Mouse (Mus musculus): ENCODE results near the gene 9030025P20Rik. TPM values are rescaled to one million over a fixed set of nuclear protein-coding genes. Genes with fewer than 3 reads are reported as not detected.
"Not testable (repeated sequence)": the region's sequence is repeated elsewhere in the genome, so short reads cannot be mapped to it uniquely, and the experiment has no call there.

Gene 9030025P20Rik
- polyA plus RNA-seq, 1 experiment from 2014 or later = 9.4 TPM

GRCm38 (mm10) chr17:14958686-14959327 lies 19.5 kb upstream of the 9030025P20Rik start:
- no peak for DNase-seq (ENCODE audit: low spot score)
- WGBS = 81% methylated on average over 5 of the region's 5 CpGs
- Histone ChIP-seq H3K27me3 (ENCODE audit: insufficient read depth, poor library complexity, severe bottlenecking) (no peaks in the 10 kb centered on the region), H3K36me3 (peaks cover 9% of the 10 kb centered on the region), H3K27ac (no peak overlapping the region), H3K4me1 (peaks cover 7% of the 10 kb centered on the region), H3K9me3 (no peaks in the 10 kb centered on the region), H3K4me3 (no peak overlapping the region)

DNA sequence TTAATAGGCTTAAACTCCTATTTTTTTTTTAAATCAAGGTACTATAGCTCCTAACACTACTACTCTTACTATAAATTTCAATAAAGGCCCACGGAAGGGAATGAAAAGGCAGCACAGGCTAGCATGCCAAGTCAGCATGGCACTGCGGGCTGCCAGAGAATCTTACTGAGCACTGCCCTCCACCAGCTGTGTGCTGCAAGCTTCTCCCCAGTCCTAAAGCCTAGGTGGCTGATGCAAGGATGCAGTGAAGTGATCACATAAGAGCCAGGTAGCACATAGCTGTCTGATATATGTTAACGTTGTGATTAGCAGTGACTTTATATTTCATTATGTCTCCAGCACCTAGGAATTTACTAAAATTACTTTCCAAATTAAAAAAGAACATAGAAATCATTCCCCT lies 18.3 kb upstream of the 9030025P20Rik start:
- no peaks in the 10 kb centered on the region for H3K9me3 ChIP-seq
- H3K36me3 ChIP-seq = peaks cover 3% of the 10 kb centered on the region; the same call in 1 of the 2 replicates
- peaks cover 7% of the 10 kb centered on the region for H3K4me1 ChIP-seq
- WGBS = 29% methylated on average over 3 of the region's 3 CpGs
- peak overlapping the region; percentile 77 for H3K4me3 ChIP-seq
- H3K27ac ChIP-seq = no peak overlapping the region
- DNase-seq (ENCODE audit: low spot score) = no peak
- no peaks in the 10 kb centered on the region for H3K27me3 ChIP-seq (ENCODE audit: insufficient read depth, poor library complexity, severe bottlenecking)

GRCm38 (mm10) chr17:14960520-14960919 lies 17.7 kb upstream of the 9030025P20Rik start:
- no peak for DNase-seq (ENCODE audit: low spot score)
- Histone ChIP-seq H3K4me1 (peaks cover 7% of the 10 kb centered on the region), H3K9me3 (no peaks in the 10 kb centered on the region), H3K27ac (peak overlapping the region; percentile 90), H3K27me3 (ENCODE audit: insufficient read depth, poor library complexity, severe bottlenecking) (no peaks in the 10 kb centered on the region), H3K4me3 (peak overlapping the region; percentile 77), H3K36me3 (peaks cover 3% of the 10 kb centered on the region; the same call in 1 of the 2 replicates)
- under 1% methylated on average over 21 of the region's 23 CpGs for WGBS

- H3K36me3 ChIP-seq; H3K27me3 ChIP-seq (ENCODE audit: insufficient read depth, poor library complexity, severe bottlenecking); H3K9me3 ChIP-seq; DNase-seq (ENCODE audit: low spot score); H3K4me1 ChIP-seq: not testable (repeated sequence)
- Histone ChIP-seq H3K27ac (peak within 1 kb of the TSS; percentile 90), H3K4me3 (peak within 1 kb of the TSS; percentile 77)
- WGBS = 8% methylated on average over 58 of the region's 100 CpGs
These were observed 17.2 kb upstream of the 9030025P20Rik start, which contains the start of gene Phf10 for GRCm38 (mm10) chr17:14960951-14961556. TSS of gene Phf10 (minus strand) at chr17:14961273.

DNA sequence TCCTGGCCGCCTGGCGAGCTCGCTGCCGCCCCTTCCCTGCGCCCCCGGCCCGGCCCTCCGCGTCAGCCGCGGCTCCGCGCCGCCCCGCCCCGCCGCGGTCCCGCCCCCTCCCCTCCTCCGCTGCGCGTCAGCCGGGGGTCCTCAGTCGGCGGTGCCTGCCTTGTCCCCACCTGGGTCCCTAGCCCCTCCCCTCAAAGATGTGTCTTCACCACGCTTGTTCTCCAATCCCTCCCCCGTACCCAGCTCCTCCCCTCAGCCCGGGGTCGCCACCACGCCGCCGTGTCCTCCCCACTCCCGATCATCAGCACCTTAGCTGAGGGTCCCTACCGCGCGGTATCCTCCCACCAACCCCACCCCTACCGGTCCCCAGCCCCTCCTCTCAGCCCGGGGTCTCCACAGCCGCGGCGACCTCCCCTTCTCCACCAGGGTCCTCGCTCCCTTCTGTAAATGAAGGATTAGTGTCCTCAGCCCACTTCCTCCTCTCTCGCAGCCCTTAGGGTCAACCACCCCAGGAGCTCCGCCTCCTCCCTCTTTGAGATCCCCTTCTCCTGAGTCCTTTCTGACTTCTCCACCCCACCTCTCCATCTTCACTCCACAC lies 16.6 kb upstream of the 9030025P20Rik start:
- H3K4me3 ChIP-seq; H3K4me1 ChIP-seq; H3K27ac ChIP-seq; H3K9me3 ChIP-seq; DNase-seq (ENCODE audit: low spot score); H3K27me3 ChIP-seq (ENCODE audit: insufficient read depth, poor library complexity, severe bottlenecking); H3K36me3 ChIP-seq: not testable (repeated sequence)
- WGBS = no CpG with 5 or more reads among the region's 44 CpGs

DNA sequence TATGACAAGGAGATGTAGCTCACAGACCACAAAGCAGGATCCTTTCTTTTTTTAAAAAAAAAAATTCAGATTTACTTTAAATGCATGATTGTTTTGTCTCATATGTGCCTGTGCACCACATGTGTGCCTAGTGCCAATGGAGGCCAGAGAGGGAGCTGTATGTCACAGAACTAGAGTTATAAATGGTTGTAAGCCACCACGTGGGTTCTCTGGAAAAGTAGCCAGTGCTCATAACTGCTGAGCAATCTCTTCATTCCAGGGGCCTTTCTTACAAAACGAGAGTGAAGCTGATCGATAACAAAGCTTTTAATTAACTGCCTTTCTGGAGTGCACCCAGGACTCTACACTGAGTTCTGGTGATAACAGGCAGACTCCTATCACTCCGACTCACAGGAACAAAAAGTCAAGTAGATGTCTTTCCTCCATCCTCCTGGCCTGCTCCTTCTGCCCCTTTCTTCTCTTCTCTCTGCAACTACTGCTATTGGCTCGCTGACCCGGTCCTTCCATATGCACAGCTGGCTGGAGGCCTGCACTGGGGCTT lies 9.8 kb upstream of the 9030025P20Rik start:
- WGBS = no CpG with 5 or more reads among the region's 6 CpGs
- not testable (repeated sequence) for DNase-seq (ENCODE audit: low spot score); H3K27me3 ChIP-seq (ENCODE audit: insufficient read depth, poor library complexity, severe bottlenecking); H3K9me3 ChIP-seq; H3K4me3 ChIP-seq; H3K27ac ChIP-seq; H3K4me1 ChIP-seq; H3K36me3 ChIP-seq

- not testable (repeated sequence) for H3K4me3 ChIP-seq; H3K27me3 ChIP-seq (ENCODE audit: insufficient read depth, poor library complexity, severe bottlenecking); H3K9me3 ChIP-seq; H3K27ac ChIP-seq; DNase-seq (ENCODE audit: low spot score); H3K36me3 ChIP-seq; H3K4me1 ChIP-seq
- WGBS = 4% methylated on average over 4 of the region's 7 CpGs
These were observed 428 bp upstream of the 9030025P20Rik start for GRCm38 (mm10) chr17:14977718-14978361.

DNA sequence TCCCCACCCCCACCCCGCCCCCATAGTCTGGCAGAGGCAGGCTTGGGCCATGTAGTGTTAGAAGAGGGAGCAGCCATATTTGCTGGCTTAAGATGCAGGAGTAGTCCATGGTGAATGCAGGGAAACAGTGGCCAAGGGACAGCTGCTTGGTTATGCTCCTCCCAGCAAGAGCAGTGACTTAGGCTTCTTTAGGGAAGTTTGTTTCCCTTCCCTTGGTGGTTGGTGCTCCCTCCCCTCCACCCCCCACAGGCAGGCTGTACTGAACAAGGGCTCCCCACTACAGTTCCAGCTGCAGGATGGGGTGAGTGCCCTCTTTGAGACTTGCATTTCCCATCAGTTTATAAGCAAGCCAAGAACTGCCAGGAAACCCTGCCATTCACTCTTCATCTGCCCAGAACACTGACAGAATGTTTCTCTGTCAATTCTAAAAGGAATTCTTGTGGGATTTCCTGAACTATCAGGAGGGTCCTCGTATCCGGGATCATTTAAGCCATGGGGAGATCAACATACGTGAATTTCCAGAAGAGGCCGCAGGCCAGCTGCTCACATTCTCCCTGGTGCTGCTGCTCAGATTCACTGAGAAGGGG lies 11.9 kb downstream of the 9030025P20Rik start:
- H3K36me3 ChIP-seq; H3K27me3 ChIP-seq (ENCODE audit: insufficient read depth, poor library complexity, severe bottlenecking); H3K27ac ChIP-seq; H3K9me3 ChIP-seq; H3K4me1 ChIP-seq; H3K4me3 ChIP-seq; DNase-seq (ENCODE audit: low spot score): not testable (repeated sequence)
- 81% methylated on average over 4 of the region's 5 CpGs for WGBS

GRCm38 (mm10) chr17:14992522-14993138 lies 14.4 kb downstream of the 9030025P20Rik start:
- no CpG with 5 or more reads among the region's 98 CpGs for WGBS

GRCm38 (mm10) chr17:14993139-14993832 lies 15.0 kb downstream of the 9030025P20Rik start:
- H3K27me3 ChIP-seq (ENCODE audit: insufficient read depth, poor library complexity, severe bottlenecking); H3K36me3 ChIP-seq; H3K9me3 ChIP-seq; H3K4me1 ChIP-seq; DNase-seq (ENCODE audit: low spot score); H3K27ac ChIP-seq; H3K4me3 ChIP-seq: not testable (repeated sequence)
- no CpG with 5 or more reads among the region's 47 CpGs for WGBS

More at GRCm38 (mm10) chr17:14992522-14993138, 14.4 kb downstream of the 9030025P20Rik start:
- not testable (repeated sequence) for H3K27ac ChIP-seq; H3K4me1 ChIP-seq; H3K4me3 ChIP-seq; H3K27me3 ChIP-seq (ENCODE audit: insufficient read depth, poor library complexity, severe bottlenecking); H3K36me3 ChIP-seq; DNase-seq (ENCODE audit: low spot score); H3K9me3 ChIP-seq

- no CpG with 5 or more reads among the region's 5 CpGs for WGBS
- H3K27me3 ChIP-seq (ENCODE audit: insufficient read depth, poor library complexity, severe bottlenecking); H3K4me3 ChIP-seq; DNase-seq (ENCODE audit: low spot score); H3K27ac ChIP-seq; H3K4me1 ChIP-seq; H3K9me3 ChIP-seq; H3K36me3 ChIP-seq: not testable (repeated sequence)
These were observed 15.9 kb downstream of the 9030025P20Rik start for GRCm38 (mm10) chr17:14994140-14994539.

- not testable (repeated sequence) for H3K36me3 ChIP-seq; H3K4me1 ChIP-seq; H3K27ac ChIP-seq; H3K27me3 ChIP-seq (ENCODE audit: insufficient read depth, poor library complexity, severe bottlenecking); DNase-seq (ENCODE audit: low spot score); H3K9me3 ChIP-seq; H3K4me3 ChIP-seq
- no CpG with 5 or more reads among the region's 4 CpGs for WGBS
These were observed 21.8 kb downstream of the 9030025P20Rik start for GRCm38 (mm10) chr17:15000047-15000446.

Measured in heart, embryonic 10.5 days (tissue).